Mouse (Mus musculus) layer of hippocampus, postnatal 14 days (tissue): ENCODE results near the gene Car10. TPM values are rescaled to one million over a fixed set of nuclear protein-coding genes. Genes with fewer than 3 reads are reported as not detected.

Source experiments
- DNase-seq, 2 experiments: peaks; one replicate each; pipeline ENCODE4 v3.0.0; 2021 to 2022; ENCODE audit warnings: low spot score in 2 of 2, mixed read lengths in 1 of 2
- total RNA-seq, 2 experiments: library from RNA; stranded (reverse); gene quantifications; 2 replicates each; pipeline ENCODE4 v1.2.3; 2021

The Car10 gene
- total RNA-seq, 2 experiments from 2014 or later, result 27.7 to 28.3 TPM

DNA sequence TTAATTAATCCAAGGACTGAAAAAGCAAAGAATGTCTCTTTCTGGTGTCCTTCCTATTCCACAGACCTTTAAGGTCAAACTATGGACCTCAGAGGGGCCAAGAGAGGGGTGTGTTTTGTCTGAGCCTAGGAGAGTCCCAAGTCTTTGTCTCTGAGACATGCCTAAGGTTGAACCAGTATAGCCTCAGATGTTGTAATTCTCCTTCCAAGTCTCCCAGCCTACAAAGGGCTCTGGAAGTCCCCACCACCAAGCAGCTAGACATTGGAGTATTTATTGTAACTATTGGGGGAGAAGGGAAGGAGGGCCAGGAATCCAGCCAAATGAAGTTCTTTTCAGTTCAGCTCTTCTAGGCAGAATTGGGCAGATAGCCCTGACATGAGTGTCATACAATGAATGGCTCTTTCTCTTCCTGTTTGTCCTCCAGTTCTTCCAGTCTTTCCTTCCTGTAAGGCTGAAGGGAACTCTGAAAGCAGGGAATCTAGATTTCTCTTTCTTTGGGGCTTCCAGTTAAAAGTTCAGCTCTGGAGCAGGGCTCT, 464.6 kb downstream of the Car10 start:
- no peak for DNase-seq

DNA sequence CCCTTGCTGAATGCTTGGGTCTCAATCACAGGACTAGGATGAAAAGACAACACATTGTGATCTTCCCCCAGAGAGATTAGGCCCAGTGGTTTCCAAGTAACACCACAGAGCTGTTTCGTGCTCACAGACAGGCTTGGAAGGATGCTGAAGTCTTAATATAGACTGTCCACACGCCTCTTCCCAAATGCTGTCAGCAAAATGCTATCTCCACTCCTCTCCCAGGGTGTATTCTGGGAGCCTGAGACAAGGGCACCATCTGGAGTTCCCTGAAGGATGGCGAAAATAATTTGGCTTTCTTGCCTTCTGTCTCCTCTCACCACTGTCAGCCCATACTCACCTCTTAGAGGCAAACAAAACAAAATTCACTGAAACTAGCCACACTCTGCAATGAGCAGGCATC, 467.9 kb downstream of the Car10 start:
- peak; percentile 28 to 51 for DNase-seq

DNA sequence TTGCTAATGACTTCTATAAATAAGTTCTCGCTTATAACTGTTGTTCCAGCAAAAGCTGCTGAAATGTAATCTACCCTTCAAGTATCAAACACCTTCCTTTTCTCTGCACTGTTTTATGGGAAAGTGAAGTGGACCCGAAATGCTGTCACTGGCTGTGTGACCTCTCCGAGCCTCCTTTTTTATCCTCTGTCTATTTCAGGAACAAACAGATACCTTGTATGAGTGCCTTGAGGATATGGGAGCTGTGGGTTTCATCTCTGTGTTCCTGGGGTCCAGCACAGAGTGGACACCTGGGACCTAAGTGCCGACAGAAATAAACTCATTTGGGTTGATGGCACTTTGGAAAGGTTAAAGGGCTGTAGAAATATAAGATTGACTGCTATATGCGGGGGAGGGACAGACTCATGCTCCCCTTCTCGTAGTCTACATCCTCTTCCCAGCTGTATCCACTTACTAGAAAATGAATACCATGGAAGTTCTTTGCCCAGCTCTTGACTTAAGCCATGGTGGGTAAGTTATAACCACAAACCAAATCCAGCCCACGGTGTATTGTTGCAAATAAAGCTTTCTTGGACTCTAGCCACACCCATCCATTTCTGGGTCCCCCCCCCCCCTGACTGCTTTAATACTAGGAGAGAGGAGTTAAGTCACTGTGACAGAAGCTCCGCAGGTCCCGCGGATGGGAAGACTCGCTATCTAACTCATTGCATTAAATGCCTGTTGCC, 474.3 kb downstream of the Car10 start:
- DNase-seq, result no peak

DNA sequence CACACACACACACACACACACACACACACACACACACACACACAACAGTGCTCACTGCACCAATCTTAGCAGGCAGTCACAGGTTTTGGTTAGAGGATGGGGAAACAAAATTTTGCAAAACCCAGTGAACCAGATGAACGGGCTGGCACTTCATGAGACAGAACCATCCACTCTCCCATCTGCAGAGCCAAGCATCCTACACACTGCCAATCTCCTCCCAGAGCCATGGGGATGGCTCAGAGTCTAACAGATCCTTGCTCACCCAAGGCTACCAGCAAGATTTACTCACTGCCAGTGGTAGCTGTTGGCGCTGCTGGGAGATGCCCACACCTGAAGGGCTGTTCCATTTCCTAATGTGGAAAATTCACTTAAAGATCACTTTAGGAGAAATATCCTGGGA, 479.6 kb downstream of the Car10 start:
- DNase-seq, result peak; percentile 48 to 76

DNA sequence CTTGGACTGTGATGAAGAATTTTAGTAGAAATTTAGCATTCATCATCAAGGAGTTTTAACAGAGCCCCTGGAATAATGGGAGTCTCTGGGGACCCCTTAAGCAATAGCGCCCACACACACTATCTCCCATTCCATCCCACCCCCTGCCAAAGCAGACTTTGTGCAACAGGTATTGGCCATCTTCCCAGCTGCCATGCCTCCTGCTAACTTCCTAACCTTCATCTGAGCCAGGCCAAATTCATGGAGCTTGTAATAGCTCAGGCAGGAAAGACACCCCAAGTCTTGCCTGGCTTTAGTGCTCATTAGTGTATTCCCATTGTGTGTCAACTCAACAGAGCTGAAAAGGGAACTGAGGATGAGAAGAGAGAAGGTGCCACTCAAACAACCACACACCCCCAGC, 481.8 kb downstream of the Car10 start:
- no peak for DNase-seq

DNA sequence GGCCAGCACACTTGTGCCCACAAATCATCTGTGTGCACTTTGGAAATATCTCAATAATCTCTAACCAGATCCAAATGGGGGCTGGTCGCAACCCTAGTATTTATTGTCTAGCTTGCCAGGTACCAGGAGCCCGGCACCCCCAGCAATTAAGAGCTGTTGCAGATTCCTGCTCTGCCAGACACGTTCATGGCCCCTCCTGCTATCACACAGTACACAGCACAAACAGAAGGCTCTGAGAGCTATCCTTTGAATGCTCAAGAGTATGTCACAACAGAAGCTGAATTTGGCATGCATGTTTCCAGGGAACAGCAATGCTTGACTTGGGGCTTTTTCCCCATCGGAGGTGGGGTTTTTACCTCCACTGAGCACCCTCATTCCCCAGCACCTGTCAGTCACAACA, 483.5 kb downstream of the Car10 start:
- peak; percentile 52 to 57 for DNase-seq

DNA sequence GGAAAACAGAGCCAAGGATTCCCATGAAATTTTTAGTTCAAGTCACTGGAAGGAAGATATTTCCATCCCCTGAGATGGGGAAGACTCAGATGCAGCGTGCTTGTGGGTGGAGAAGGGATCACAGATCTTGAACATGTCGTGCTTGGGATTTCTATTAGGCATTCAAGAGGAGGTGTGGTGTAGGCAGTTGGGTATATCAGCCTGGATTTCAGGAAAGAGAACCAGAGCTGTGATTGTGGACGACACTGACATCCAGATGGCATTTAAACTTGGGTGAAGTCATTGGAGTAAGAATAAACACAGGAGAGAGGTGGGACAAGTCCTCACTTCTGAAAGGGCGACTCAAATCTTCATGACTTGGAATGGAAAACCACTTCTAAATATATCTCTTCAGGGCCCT, 490.0 kb downstream of the Car10 start:
- DNase-seq, result no peak

DNA sequence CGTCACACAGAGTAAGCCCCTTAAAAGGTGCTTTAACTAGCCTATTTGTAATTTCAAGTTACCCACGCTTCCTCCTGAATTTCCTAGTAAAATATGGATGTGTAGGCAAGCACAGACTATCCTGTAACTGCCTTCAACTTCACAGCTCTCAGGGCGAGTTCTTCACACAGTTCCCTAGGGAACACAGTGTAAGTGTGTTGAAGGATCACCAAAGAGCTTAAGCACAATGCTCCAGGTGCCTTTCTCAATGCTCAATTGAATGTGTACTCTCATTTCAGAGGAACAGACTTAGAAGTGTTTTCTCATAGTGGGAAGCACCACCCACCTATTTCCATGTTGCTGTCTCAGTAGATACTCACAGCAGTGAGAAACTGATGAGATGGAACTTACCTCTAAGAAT, 492.8 kb downstream of the Car10 start:
- DNase-seq, result no peak

DNA sequence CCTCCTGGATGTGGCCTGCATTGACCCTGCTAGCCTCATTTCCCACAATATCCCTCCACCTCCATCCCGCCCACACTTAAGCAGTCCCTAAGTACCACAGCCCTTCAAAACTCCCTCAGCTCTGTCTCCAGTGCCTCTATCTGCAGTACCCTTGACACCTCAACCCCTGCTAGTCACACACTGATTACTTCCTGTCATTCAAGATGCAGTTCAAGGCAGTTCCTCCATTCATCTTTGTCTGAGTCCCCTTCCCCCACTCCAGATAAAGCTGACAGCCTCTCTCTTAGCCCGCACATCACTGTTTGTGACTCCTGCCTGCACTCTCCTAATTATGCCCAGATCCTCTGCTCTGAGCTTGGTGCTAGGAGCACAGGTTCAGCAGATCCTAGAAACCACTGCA, 496.2 kb downstream of the Car10 start:
- no peak for DNase-seq

DNA sequence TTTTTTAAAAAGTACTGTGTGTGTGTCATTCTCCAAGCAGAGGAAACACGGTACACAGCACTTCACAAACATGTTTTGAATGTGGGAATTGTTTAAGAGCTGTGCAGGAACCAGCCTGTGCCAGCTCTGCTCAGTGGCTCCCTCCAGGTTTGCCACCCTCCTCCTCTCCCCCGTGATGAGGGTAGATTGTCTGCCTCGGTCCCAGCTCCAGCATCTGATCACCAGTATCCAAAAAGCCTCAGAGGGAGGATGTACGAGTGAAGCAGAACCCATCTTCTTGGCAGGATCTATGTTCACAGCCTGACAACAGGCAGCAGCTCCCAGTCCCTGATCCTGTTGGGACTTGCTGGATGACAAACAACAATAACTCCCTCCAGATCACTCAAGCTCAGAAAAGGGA, 500.3 kb downstream of the Car10 start:
- no peak for DNase-seq

DNA sequence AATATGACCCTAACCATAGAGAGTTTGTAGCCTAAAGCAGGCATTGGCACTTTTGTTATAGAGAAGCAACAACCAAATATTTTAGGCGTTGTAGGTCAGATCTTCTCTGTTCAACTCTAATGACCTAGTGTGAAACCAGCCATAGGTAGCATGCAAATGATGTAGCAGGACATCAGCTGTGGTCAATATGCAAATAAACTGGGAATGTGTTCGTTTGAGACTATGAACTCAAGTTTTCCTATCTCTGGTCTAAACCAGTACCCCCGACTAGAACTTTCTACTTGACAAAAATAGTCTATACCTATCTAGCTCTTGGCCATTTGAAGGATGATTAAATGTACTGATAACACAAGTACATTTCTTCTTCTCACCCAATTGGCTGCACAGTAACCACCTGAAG, 501.9 kb downstream of the Car10 start:
- no peak for DNase-seq

DNA sequence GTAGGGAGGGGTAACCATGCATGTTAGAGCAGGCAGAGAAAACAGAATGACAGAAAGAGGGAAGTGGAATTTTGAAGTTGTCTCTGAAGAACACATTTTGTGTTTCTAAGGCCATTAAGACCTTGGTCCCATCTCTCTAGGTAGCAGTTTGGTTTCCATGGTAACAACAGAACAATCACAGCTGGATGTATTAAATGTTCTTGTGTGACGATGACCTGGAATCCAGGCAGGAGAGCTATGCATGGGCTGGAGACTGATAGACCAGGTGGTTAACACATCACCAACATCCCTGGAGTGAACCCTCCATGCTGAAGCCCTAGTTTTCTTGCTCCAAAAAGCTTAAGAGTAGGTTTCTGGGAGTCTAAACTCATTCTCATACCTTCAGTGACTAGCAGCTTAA, 505.7 kb downstream of the Car10 start:
- no peak for DNase-seq

DNA sequence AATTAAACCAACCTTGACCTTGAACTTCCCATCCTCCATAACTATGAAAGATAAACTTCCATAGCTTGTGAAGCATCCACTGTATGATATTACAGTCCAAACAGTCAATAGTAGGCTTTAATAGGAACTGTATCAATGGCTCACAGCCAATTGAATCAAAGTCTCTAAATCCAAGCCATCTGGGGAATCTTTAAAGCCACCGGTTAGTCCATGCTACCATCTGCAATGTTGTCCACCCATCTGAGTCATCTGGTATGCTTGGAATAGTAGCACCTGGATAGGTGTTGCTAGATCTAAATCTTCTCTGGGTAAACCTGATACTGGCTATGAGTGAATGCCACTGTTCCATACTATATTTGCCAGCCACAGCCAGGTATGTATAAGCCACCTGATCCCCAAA, 509.3 kb downstream of the Car10 start:
- peak in 1 of 2 experiments; percentile 9 for DNase-seq

DNA sequence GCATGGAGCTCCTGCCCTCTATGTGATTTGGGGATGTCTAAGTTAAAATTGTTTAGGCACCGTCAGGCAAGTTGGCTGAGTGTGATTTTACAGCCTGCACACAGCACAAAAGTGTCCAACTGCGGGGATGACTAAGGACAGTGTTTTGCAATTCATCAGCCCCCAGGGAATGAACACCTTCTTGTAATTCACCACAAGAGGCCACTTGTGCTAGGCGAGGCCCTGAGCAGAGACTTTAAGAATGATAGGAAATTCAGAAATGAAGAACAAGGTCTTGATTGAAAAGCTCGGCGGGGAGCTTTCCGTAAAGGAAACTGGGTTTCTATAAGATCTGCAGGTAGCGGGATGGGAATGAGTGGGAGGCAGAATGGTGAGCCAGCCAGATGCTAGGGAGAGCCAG, 510.9 kb downstream of the Car10 start:
- DNase-seq, result no peak

DNA sequence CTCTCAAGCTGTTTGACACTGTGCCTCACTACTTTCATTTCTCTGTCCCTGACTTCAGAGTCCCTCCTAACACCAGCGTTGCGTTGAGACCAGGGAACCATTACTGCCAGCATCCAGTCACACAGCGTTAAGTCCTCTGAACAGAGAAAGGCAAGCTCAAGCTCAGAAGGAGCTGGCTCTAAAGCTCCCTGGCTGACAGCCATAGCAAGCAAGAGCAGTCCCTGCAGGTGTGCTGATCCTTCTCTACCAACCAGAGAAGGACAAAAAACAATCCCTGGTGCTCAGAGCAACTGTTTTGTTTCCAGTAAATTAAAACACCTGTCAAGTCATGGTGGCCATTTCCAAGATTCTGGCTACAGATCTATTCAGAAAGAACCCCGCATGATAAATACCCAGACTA, 514.2 kb downstream of the Car10 start:
- no peak for DNase-seq

DNA sequence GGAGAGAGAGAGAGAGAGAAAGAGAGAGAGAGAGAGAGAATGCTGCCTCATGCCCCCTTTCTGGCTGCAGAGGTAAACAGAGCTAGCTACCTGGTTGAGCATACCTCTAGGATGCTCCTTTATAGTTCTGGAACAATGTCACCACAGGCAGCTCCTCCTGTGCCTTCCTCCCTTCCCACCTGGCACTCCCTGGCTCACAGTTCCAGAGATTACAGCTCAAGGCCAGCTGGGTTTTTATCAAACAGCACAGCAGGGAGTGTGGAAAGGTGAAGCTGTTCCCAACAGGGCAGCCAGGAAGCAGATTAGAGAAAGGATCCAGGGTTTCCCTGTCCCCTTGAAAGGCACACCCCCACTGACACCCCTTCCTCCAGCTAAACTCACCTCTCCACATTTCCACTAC, 517.0 kb downstream of the Car10 start:
- no peak for DNase-seq

DNA sequence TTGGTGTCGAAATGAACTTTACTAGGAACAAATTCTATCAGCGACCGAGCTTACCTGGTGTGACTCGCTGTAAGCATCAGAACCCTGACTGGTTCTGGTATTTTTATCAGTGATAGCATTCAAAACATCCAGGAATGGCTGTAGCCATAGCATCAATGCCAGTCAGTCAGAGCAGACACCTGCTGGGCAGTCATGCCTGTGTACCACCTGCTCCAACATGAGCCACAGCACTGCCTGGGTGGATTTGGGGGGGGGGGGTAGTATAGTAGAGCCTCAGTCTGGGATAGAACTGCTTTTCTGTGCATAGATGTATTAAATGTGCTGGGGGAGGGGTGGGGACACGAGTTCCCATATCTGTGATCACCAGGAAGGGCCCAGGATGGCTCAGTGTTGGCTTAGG, 525.8 kb downstream of the Car10 start:
- DNase-seq, result no peak

DNA sequence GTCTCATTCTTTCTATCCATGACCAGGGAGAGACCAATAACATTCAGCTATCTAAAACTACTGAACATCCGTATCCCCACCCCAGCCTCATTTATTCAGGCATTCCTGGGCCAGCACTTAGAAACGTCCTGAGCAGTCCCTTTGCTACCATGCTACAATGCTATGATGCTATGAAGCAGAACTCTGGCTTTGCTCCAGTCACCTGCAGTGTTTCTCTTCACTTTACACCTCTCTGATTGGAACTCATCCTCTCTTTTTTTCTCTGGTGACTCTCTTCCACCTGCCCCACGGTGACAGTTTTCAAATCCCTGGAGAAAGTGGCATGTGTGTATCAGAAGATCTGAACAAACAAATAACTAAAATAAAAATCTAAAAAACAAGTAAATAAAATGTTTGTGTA, 541.6 kb downstream of the Car10 start:
- no peak for DNase-seq

DNA sequence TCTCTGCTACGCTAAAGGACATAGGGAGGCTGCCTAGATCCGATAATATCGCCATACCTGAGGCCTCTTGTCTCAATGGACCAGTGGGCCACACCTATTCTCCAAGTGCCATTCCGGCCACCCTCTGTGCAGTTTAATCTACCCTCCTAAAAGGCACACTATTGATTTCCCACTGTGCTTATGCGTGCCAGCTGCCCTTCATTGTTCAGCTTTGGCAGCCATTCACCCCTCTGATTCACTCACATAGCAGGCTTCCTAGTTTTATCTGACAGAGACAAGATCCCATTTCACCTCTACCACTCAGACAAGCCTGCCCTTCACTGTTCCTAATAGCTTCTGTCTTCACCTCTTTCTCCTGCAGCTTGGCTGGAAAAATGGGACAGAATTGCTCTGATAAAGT, 543.1 kb downstream of the Car10 start:
- DNase-seq, result no peak

DNA sequence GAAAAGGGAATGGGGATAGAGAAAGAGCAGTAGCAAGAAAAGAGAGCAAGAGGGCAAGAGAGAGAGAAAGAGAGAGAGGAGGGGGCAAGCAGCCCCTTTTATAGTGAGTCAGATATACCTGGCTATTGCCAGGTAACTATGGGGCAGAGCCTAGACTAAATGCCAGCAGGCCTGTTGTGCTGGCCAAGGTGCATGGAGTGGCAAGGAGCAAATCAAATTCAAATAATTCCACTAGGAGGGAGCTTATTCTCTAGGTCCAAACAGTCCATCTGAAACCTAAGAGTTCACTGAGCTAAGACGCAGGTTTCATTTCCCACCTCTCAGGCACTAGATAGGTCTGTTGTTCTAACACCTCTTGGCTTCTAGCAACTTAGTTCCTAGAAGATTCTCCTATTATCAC, 544.5 kb downstream of the Car10 start:
- no peak for DNase-seq

DNA sequence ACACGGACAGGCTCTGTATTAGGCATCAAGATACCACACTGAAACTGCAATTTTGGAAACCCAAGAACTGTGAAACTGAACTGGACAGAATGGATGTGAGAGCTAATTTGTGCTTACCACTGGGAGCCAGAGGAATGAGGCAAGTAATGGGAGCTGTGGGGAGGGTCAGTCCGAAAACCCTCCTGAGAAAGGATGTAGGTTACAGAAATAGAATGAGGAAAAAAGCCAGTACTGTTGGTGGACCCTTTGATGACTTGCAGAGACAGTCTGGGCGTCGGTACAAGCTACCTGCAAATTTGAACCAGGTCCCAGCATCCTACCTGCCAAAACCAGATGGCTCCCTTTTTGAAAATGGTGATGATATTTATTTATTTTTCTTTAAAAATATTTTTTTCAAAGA, 545.2 kb downstream of the Car10 start:
- DNase-seq, result no peak

DNA sequence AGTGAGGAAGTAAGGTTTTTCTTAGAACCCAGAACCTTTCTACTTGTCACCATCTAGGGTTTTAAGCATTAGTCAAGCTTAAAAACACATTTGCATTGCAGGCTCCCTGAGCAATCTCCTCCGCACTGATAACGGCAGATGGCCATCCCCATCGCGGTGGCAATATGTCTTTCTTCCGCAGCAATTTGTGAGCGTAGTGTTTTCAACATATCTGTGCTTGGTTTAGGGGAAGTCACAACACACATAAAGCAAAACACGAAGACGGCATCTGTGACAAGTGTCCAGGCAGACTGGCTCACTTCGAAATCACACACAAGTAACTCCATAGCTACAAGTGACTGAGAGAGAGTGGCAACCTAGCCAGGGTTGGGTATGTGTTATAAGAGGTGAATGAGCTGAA, 545.6 kb downstream of the Car10 start:
- DNase-seq, result peak; percentile 13 to 47

DNA sequence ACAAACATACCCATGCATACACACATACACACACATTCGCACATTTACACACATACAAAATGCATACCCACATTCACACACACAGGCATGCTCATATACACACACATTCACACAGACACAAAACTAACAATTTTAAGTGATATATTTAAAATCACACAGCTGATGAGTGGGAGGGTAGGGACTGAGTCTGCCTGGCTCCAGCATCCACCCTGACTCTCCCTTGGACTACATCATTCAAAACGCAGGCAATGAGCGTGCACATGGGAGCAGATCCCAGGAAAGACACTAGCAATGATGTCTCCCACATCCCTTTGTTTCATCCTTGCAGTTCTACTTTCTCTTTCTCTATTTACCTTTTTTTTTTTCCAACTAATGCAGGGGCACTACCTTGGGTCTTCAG, 548.4 kb downstream of the Car10 start:
- no peak for DNase-seq
